Mouse (Mus musculus): ENCODE results near the gene Kti12. TPM values are rescaled to one million over a fixed set of nuclear protein-coding genes. Genes with fewer than 3 reads are reported as not detected.
A peak's percentile ranks its signal among the peaks of the same experiment; 100 is the strongest.

Kti12 gene
- polyA plus RNA-seq, 1 experiment from 2014 or later = 36.6 TPM

GRCm38 (mm10) chr4:108873746-108874145 lies 26.2 kb downstream of the Kti12 start:
- Histone ChIP-seq H3K27me3 (peaks cover 18% of the 10 kb centered on the region), H3K4me3 (replicated peaks) (no peak overlapping the region), H3K4me1 (replicated peaks) (peaks cover 4% of the 10 kb centered on the region), H3K4me2 (no peak overlapping the region), H3K27ac (replicated peaks) (no peak overlapping the region), H3K9me3 (replicated peaks) (no peaks in the 10 kb centered on the region), H3K36me3 (replicated peaks) (no peaks in the 10 kb centered on the region), H3K9ac (no peak overlapping the region)
- no peak for ATAC-seq (ENCODE audit: insufficient read depth)
- WGBS (ENCODE audit: insufficient replicate concordance) = 75% methylated on average over 5 of the region's 5 CpGs

DNA sequence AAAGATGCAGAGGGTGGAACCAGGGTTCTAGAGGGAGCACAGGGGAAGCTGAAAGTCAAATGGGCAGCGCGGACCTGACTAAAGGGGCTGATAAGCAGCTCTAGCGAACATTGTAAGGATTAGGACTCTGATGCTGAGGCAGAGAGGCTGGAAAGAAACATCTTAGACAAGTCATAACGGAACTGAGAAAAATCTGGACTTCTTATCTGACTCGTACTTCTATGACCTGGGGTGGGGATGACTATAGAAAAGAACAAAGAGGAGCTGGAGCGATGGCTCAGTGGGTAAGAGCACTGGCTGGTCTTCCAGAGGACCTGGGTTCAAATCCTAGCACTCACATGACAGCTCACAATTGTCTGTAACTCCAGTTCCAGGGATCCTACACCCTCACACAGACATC lies 30.3 kb downstream of the Kti12 start:
- Histone ChIP-seq H3K4me1 (replicated peaks) (peaks cover 14% of the 10 kb centered on the region), H3K4me3 (replicated peaks) (no peak overlapping the region), H3K27me3 (peaks cover 37% of the 10 kb centered on the region), H3K36me3 (replicated peaks) (no peaks in the 10 kb centered on the region), H3K9me3 (replicated peaks) (no peaks in the 10 kb centered on the region), H3K4me2 (no peak overlapping the region), H3K9ac (no peak overlapping the region), H3K27ac (replicated peaks) (no peak overlapping the region)
- 60% methylated on average over 6 of the region's 6 CpGs for WGBS (ENCODE audit: insufficient replicate concordance)
- no peak for ATAC-seq (ENCODE audit: insufficient read depth)

GRCm38 (mm10) chr4:108878963-108879822 lies 31.6 kb downstream of the Kti12 start, which contains the start of gene Rab3b:
Gene Rab3b (plus strand): TSS chr4:108879063.
- Histone ChIP-seq H3K4me2 (peak within 1 kb of the TSS; percentile 85), H3K36me3 (replicated peaks) (no peaks in the 10 kb centered on the region), H3K27ac (replicated peaks) (no peak within 1 kb of the TSS), H3K9me3 (replicated peaks) (no peaks in the 10 kb centered on the region), H3K9ac (no peak within 1 kb of the TSS; the same call in 1 of the 2 replicates), H3K4me1 (replicated peaks) (peaks cover 14% of the 10 kb centered on the region), H3K4me3 (replicated peaks) (peak within 1 kb of the TSS; percentile 52), H3K27me3 (peaks cover 36% of the 10 kb centered on the region)
- under 1% methylated on average over 46 of the region's 46 CpGs for WGBS (ENCODE audit: insufficient replicate concordance)
- peak; percentile 91 for ATAC-seq (ENCODE audit: insufficient read depth)

DNA sequence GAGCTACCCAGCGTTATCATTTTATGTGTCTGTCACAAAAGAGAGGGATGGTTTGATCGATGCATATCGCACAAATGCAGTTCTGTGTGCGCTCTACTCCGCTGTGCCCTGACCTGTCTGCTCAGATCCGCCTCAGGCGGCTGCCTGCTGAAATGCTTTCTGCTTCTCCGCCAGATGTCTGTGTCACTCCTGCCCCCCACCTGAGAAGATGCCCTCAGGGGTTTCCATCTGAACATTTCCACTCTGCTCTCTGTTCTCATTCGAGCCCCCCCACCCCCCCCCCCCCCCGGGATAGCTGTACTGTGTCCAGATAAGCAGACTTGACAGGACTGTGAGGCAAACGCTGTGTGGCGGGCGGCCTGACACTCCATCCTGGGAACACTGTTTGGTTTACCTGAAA lies 36.2 kb downstream of the Kti12 start:
- Histone ChIP-seq H3K4me2 (no peak overlapping the region), H3K27ac (replicated peaks) (no peak overlapping the region), H3K27me3 (peaks cover 18% of the 10 kb centered on the region), H3K9ac (no peak overlapping the region), H3K36me3 (replicated peaks) (no peaks in the 10 kb centered on the region), H3K4me3 (replicated peaks) (no peak overlapping the region), H3K9me3 (replicated peaks) (no peaks in the 10 kb centered on the region), H3K4me1 (replicated peaks) (peaks cover 9% of the 10 kb centered on the region)
- ATAC-seq (ENCODE audit: insufficient read depth) = no peak
- whole genome bisulfite sequencing (ENCODE audit: insufficient replicate concordance) = 59% methylated on average over 13 of the region's 13 CpGs

DNA sequence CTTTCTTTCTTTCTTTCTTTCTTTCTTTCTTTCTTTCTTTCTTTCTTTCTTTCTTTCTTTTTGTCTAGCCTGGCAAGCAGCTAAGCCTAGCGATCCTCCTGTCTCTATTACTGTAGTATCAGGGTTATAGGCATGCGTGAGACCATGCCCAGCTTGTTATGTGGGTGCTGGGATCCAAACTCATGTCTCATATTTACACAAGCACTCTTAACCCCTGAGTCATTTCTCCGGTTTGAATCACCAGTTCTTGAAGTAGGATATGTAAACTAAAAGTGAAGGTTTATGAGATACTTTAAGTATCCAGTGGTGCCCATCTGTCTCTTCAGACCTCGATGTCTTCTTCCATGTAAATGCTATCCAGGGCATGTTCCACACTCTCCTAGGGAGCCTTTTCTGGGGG lies 39.9 kb downstream of the Kti12 start:
- Histone ChIP-seq H3K9me3 (replicated peaks) (no peaks in the 10 kb centered on the region), H3K4me3 (replicated peaks) (no peak overlapping the region), H3K4me1 (replicated peaks) (no peaks in the 10 kb centered on the region), H3K27me3 (no peaks in the 10 kb centered on the region; the same call in 1 of the 2 replicates), H3K27ac (replicated peaks) (no peak overlapping the region), H3K9ac (no peak overlapping the region), H3K36me3 (replicated peaks) (no peaks in the 10 kb centered on the region), H3K4me2 (no peak overlapping the region)
- WGBS (ENCODE audit: insufficient replicate concordance) = 66% methylated on average over 4 of the region's 4 CpGs
- ATAC-seq (ENCODE audit: insufficient read depth) = no peak

GRCm38 (mm10) chr4:108890876-108891275 lies 43.3 kb downstream of the Kti12 start:
- H3K27me3 ChIP-seq = peaks cover 4% of the 10 kb centered on the region
- H3K9ac ChIP-seq = no peak overlapping the region
- no peak overlapping the region for H3K4me3 ChIP-seq (replicated peaks)
- no peaks in the 10 kb centered on the region for H3K36me3 ChIP-seq (replicated peaks)
- H3K4me1 ChIP-seq (replicated peaks) = no peaks in the 10 kb centered on the region
- H3K9me3 ChIP-seq (replicated peaks) = no peaks in the 10 kb centered on the region
- H3K4me2 ChIP-seq = no peak overlapping the region
- no peak overlapping the region for H3K27ac ChIP-seq (replicated peaks)
- no peak for ATAC-seq (ENCODE audit: insufficient read depth)
- WGBS (ENCODE audit: insufficient replicate concordance) = 63% methylated on average over 6 of the region's 6 CpGs

Other genes with a start within 250 kb of the Kti12 start
- gene Cc2d1b, start 227.8 kb upstream of the Kti12 start, polyA plus RNA-seq (2015; fragmentation: Nextera tagmentation; extraction: Ambion mirVana) = 9.0 and 9.1 TPM in 2 replicates
- gene 3110021N24Rik, start 128.1 kb upstream of the Kti12 start, polyA plus RNA-seq (2015; fragmentation: Nextera tagmentation; extraction: Ambion mirVana) = 0.15 TPM in 1 of 2 replicates, not detected in the other
- 0.45 and 0.56 TPM in 2 replicates for gene Zfyve9, start 67.0 kb upstream of the Kti12 start, polyA plus RNA-seq (2015; fragmentation: Nextera tagmentation; extraction: Ambion mirVana)
- 35.2 and 39.4 TPM in 2 replicates for gene Btf3l4, start 14.2 kb upstream of the Kti12 start, polyA plus RNA-seq (2015; fragmentation: Nextera tagmentation; extraction: Ambion mirVana)
- 22.4 and 27.0 TPM in 2 replicates for gene Txndc12, start 13.2 kb upstream of the Kti12 start, polyA plus RNA-seq (2015; fragmentation: Nextera tagmentation; extraction: Ambion mirVana)
- 0.24 and 0.29 TPM in 2 replicates for gene A730015C16Rik, start 834 bp downstream of the Kti12 start, polyA plus RNA-seq (2015; fragmentation: Nextera tagmentation; extraction: Ambion mirVana)
- 2.1 and 2.8 TPM in 2 replicates for gene Rab3b, start 31.3 kb downstream of the Kti12 start, polyA plus RNA-seq (2015; fragmentation: Nextera tagmentation; extraction: Ambion mirVana)
- 33.7 and 33.8 TPM in 2 replicates for gene Nrd1, start 152.9 kb downstream of the Kti12 start, polyA plus RNA-seq (2015; fragmentation: Nextera tagmentation; extraction: Ambion mirVana)

Data from liver, embryonic 15.5 days (tissue).